Mouse (Mus musculus): ENCODE results near the gene Sptan1. TPM values are rescaled to one million over a fixed set of nuclear protein-coding genes. Genes with fewer than 3 reads are reported as not detected.
A peak's percentile ranks its signal among the peaks of the same experiment; 100 is the strongest.

Gene Sptan1
- total and polyA plus RNA-seq, 3 experiments, result 26.2 to 29.5 TPM; not detected in 1

GRCm38 (mm10) chr2:30077502-30078348 is 112.4 kb downstream of the Sptan1 start, which contains the start of gene Pkn3:
Gene Pkn3 (plus strand): TSS chr2:30077684.
- no peaks in the 10 kb centered on the region for H3K79me2 ChIP-seq (ENCODE audit: control insufficient read depth, insufficient read depth, low read length, poor library complexity)
- H3K27ac ChIP-seq (ENCODE audit: control insufficient read depth, low read depth, low read length), result peak within 1 kb of the TSS; percentile 55
- peaks cover 0 to 2% of the 10 kb centered on the region in 2 experiments; a peak in 1 of 4 replicates for H3K36me3 ChIP-seq (ENCODE audit: control insufficient read depth in 1 of 2, insufficient read depth in 2 of 2, low read length in 2 of 2)
- peak; percentile 91 for DNase-seq (ENCODE audit: low read depth, low spot score)
- H3K27me3 ChIP-seq (ENCODE audit: control insufficient read depth in 1 of 2, insufficient read depth in 2 of 2, low read length in 2 of 2), result no peaks in the 10 kb centered on the region
- no peaks in the 10 kb centered on the region for H3K9me3 ChIP-seq (replicated peaks; ENCODE audit: insufficient read depth, low read length)
- H3K4me1 ChIP-seq (ENCODE audit: control insufficient read depth in 1 of 2, insufficient read depth in 2 of 2, low read length in 2 of 2), result peaks cover 0 to 5% of the 10 kb centered on the region in 2 experiments; a peak in 2 of 4 replicates
- H3K9ac ChIP-seq (ENCODE audit: control insufficient read depth, low read depth, low read length, poor library complexity, severe bottlenecking), result peak within 1 kb of the TSS; percentile 84
- peak within 1 kb of the TSS; percentile 68 to 72 for H3K4me3 ChIP-seq (ENCODE audit: control insufficient read depth in 1 of 2, insufficient read depth in 1 of 2, low read depth in 2 of 2, low read length in 2 of 2)
- no peak for TF ChIP-seq POLR2AphosphoS5 (IDR thresholded peaks at IDR 0.05; ENCODE audit: borderline replicate concordance, low read depth, low read length)
- TF ChIP-seq ZMIZ1 (IDR thresholded peaks at IDR 0.05; ENCODE audit: low read depth, low read length), result peak; percentile 45; the same call in 1 of the 2 replicates
- TF ChIP-seq ELF1 (IDR thresholded peaks at IDR 0.05; ENCODE audit: low read depth, low read length), result peak; percentile 74
- TF ChIP-seq NRF1 (IDR thresholded peaks at IDR 0.05; ENCODE audit: insufficient read depth, low read depth, low read length, poor library complexity, severe bottlenecking), result 0 out of 2 replicates have a peak, but pooled peaks have one; percentile 14
- TF ChIP-seq GATA1 (IDR thresholded peaks at IDR 0.05; ENCODE audit: low read depth, low read length), result no peak
- peak; percentile 64 for TF ChIP-seq SIN3A (IDR thresholded peaks at IDR 0.05; ENCODE audit: low read length)
- TF ChIP-seq RAD21 (IDR thresholded peaks at IDR 0.05; ENCODE audit: low read depth, low read length), result peak; percentile 53
- no peak for TF ChIP-seq E2F4 (IDR thresholded peaks at IDR 0.05; ENCODE audit: borderline replicate concordance, low read depth, low read length)
- TF ChIP-seq NELFE (IDR thresholded peaks at IDR 0.05; ENCODE audit: low read depth, low read length), result peak; percentile 67
- TF ChIP-seq BHLHE40 (IDR thresholded peaks at IDR 0.05; ENCODE audit: borderline replicate concordance, low read depth, low read length), result no peak
- peak; percentile 77 for TF ChIP-seq POLR2AphosphoS2 (IDR thresholded peaks at IDR 0.05; ENCODE audit: low read length)
- TF ChIP-seq JUND (IDR thresholded peaks at IDR 0.05; ENCODE audit: low read depth, low read length), result no peak
- TF ChIP-seq CHD2 (IDR thresholded peaks at IDR 0.05; ENCODE audit: low read length), result no peak
- TF ChIP-seq RCOR1 (IDR thresholded peaks at IDR 0.05; ENCODE audit: low read depth, low read length), result peak; percentile 39; the same call in 1 of the 2 replicates
- TF ChIP-seq TBP (IDR thresholded peaks at IDR 0.05; ENCODE audit: low read depth, low read length), result peak; percentile 62; the same call in 1 of the 2 replicates
- peak; percentile 81 for TF ChIP-seq MAX (IDR thresholded peaks at IDR 0.05; ENCODE audit: low read length)
- TF ChIP-seq MYB (IDR thresholded peaks at IDR 0.05; ENCODE audit: low read depth, low read length), result no peak
- TF ChIP-seq CTCF (IDR thresholded peaks at IDR 0.05 in 2 of 3, conservative IDR thresholded peaks at IDR 0.05 in 1 of 3; ENCODE audit: control insufficient read depth in 1 of 3, insufficient read depth in 1 of 3, low read depth in 2 of 3, low read length in 3 of 3, poor library complexity in 1 of 3, severe bottlenecking in 1 of 3), result peak; percentile 65 to 100 (median 85)
- no peak for TF ChIP-seq MEF2A (IDR thresholded peaks at IDR 0.05; ENCODE audit: extremely low read depth, insufficient replicate concordance, low read depth, low read length, poor library complexity, severe bottlenecking)
- TF ChIP-seq MAZ (IDR thresholded peaks at IDR 0.05; ENCODE audit: low read depth, low read length), result peak; percentile 94; the same call in 1 of the 2 replicates
- peak in 1 of 2 experiments; percentile 55; a peak in 1 of 4 replicates for TF ChIP-seq POLR2A (IDR thresholded peaks at IDR 0.05; ENCODE audit: control insufficient read depth in 1 of 2, insufficient read depth in 1 of 2, low read depth in 1 of 2, low read length in 2 of 2, poor library complexity in 1 of 2)
- TF ChIP-seq ZNF384 (IDR thresholded peaks at IDR 0.05; ENCODE audit: low read depth, low read length), result peak; percentile 63
- no peak for TF ChIP-seq GABPA (IDR thresholded peaks at IDR 0.05; ENCODE audit: low read depth, low read length)
- no peak for TF ChIP-seq MAFK (IDR thresholded peaks at IDR 0.05; ENCODE audit: borderline replicate concordance, low read depth, low read length)
- TF ChIP-seq ZC3H11A (IDR thresholded peaks at IDR 0.05; ENCODE audit: low read depth, low read length), result peak; percentile 37; the same call in 1 of the 2 replicates
- TF ChIP-seq MYC (IDR thresholded peaks at IDR 0.05; ENCODE audit: low read depth, low read length), result peak; percentile 77; the same call in 1 of the 2 replicates
- TF ChIP-seq USF2 (IDR thresholded peaks at IDR 0.05; ENCODE audit: borderline replicate concordance in 1 of 2, insufficient read depth in 1 of 2, low read depth in 1 of 2, low read length in 2 of 2), result no peak
- peak; percentile 61 for TF ChIP-seq SMC3 (IDR thresholded peaks at IDR 0.05; ENCODE audit: low read depth, low read length)
- TF ChIP-seq KAT2A (conservative IDR thresholded peaks at IDR 0.05; ENCODE audit: low read depth, low read length), result no peak; the same call in 1 of the 2 replicates
- TF ChIP-seq MXI1 (IDR thresholded peaks at IDR 0.05; ENCODE audit: low read depth, low read length), result peak; percentile 90
- peak; percentile 66 for TF ChIP-seq HCFC1 (IDR thresholded peaks at IDR 0.05; ENCODE audit: low read depth, low read length)
- no peak for TF ChIP-seq TAL1 (IDR thresholded peaks at IDR 0.05; ENCODE audit: low read length)
- 0 out of 2 replicates have a peak, but pooled peaks have one; percentile 33 for TF ChIP-seq ETS1 (IDR thresholded peaks at IDR 0.05; ENCODE audit: low read depth, low read length)
- no peak for TF ChIP-seq ZKSCAN1 (IDR thresholded peaks at IDR 0.05; ENCODE audit: low read depth, low read length)
- TF ChIP-seq EP300 (IDR thresholded peaks at IDR 0.05; ENCODE audit: low read depth in 1 of 2, low read length in 2 of 2), result no peak
